Mouse (Mus musculus) c-Kit-positive CD71-negative TER-119-negative erythroid progenitor cells, embryonic 14.5 days (primary cell): ENCODE results near the gene Serhl.
A peak's percentile ranks its signal among the peaks of the same experiment; 100 is the strongest.

Experiments
- DNase-seq: peaks from one replicate; pipeline ENCODE4 v3.0.0-alpha.2; 2013; ENCODE audit warnings: low read depth

Serhl gene

DNA sequence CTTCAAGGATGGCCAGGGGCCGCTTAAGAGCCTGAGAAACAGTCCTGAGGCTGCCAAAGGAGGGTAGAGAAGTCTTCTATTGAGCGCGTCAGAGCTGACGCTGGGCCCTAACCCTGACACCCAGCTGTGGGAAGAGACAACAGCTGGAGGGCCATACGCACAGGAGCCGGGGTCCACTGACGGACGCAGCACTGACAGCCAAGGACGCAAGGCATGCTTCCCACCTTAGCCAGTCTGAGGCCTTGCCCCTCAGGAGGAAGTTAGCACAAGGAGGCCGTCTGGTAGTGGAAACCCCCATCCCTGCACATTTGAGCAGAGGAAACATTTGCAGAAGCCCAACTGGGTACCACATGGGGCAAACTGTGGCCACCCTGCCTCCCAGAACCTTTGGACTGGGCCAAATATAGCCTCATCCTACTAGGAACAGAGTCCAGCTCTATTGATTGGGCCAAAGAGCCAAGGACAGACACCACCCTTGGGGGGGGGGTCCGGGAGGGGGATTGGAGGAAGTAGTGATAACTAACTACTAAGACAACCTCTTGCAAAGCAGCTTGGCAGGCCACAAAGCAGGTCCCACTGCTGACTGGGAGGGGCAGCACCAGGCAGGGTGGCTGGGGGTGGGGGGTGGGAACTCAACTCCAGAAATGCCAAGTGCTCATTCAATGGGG, 73.6 kb downstream of the Serhl start:
- no peak for DNase-seq

GRCm38 (mm10) chr15:83164971-83165471, 75.7 kb downstream of the Serhl start:
- DNase-seq = peak; percentile 30

DNA sequence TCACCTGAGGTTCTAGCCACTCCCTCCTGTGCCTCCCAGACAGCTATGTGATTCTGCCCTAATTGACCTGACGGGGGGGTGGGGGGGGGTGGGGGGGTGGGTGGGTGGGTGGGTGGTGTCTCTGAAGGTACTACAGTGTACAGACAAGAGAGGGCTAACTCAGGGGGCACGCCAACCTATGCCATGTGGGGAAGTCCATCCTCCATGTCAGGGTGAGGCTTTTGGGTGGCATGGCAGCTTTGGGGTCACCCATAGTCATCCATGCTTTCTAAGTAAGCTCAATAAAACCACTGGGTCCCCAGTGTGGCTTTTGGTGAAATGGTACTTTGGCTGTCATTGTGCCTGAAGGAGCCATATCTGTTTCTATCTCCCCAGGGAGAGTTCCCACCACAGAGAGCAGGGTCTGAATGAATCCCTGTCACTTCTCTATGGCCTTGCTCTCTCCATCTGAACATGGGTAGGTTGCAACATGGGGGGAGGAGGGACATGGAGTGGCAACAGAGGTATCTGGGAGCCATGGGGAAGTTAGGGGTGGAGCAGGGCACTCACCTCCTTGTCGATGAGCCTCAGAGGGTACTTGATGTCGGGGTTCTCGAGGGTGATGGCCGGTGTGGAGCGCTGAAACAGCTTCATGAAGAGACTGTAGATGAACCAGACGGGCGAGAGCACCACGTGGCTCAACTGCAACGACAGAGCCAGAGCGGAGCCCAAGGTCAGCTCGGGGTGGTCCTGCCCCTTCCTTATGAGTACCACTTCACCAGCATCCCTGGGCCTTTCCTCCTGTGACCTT, 76.4 kb downstream of the Serhl start:
- DNase-seq = no peak
